Mouse (Mus musculus): ENCODE measurements at regions not wholly inside any gene's neighbourhood (a gene's known extent, or its start where the extent isn't known, plus 50 kb on each side); places are given as distances from the start of the nearest gene placed in this dataset.

DNA sequence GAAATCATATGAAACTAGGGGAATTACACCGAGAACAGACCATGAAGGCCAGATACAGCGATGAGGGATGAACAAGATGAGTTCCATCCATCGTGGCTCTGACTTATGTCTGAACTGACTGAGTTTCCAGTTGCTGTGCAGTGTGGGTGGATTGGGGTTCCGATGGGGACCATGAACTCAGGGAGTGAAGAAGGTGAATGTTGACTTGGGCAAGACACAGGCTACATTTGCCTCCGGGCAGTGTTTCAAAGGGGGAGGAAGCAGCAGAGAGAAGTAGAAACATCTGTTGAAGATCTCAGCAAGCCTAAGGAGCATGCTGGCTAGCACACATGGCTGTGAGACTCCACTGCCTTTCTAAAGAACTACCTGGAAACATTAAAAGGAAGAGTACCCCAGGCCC, 194.4 kb upstream of the Krr1 start:
- ATAC-seq = no peak
- in situ Hi-C loops (cut with MboI; ENCODE audit: low pct_unique_long_range_greater_than_20kb) = no loop called here
- ChIA-PET CTCF (interaction anchor here (0.8 to 1.3 kb wide), 2 partner anchors 11 to 19 kb away, joined by 3 read pairs; no protein-coding TSS in a partner anchor), POLR2A (interaction anchor here (0.6 kb wide), 1 partner anchor 40 kb away, joined by 3 read pairs; no protein-coding TSS in a partner anchor)
- TF ChIP-seq CTCF (IDR thresholded peaks at IDR 0.05) = no peak
- no peaks in the 10 kb centered on the region for H3K27me3 ChIP-seq
- DNase-seq (ENCODE audit: low read depth, low spot score) = no peak

DNA sequence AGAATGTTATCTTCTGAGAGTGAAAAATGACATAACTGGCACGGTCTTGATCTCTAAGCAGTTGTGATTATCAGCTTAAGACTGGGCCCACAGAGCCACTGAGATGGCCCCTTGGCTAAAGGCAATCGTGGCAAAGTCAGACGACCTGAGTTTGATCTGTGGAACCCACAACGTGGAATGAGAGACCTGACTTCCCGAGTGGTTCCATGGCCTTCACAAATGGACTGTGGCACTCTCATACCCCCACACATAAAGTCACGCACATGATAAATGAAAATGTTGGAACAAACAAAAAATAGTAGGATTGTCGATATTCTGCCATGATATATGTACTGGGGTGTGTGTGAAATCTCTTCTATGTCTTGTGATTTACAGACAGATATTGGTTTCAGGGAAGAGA, 192.5 kb upstream of the Krr1 start:
- DNase-seq (ENCODE audit: low read depth, low spot score) = no peak
- no peak for TF ChIP-seq CTCF (IDR thresholded peaks at IDR 0.05)
- ATAC-seq = no peak
- in situ Hi-C loops (cut with MboI; ENCODE audit: low pct_unique_long_range_greater_than_20kb) = no loop called here
- CTCF ChIA-PET = no interaction called here
- POLR2A ChIA-PET = no interaction called here
- H3K27me3 ChIP-seq = no peaks in the 10 kb centered on the region

DNA sequence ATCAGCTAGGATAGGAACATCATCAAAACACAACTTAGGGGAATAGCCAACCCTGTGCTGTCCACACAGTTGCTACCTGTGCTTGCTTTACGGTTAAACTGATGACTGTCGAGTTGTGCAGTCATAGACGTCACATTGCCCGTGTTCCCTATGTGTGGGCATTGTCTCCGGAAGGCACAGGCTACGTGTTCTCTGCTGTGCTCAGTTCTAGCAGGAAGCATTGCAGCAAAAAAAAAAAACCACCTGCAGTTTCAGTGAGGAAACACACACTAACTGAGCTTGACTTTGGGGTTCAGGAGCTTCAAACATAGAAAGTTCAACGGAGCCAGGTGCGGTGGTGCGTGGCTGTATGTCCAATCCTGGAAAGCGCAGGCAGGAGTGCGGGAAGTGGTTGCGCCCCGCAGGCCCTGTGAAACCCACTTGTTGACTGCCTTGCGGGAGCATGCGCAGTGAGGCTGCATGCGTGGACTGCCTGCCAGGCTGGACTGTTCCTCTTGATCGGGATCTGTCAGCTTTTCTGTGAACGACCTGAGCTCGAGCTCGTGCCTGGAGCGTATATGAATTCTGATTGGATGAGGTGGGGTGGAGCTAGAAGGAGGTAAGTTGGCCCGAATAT, 190.2 kb upstream of the Krr1 start:
- DNase-seq (ENCODE audit: low read depth, low spot score) = no peak
- ChIA-PET CTCF (interaction anchor here (1.3 to 1.8 kb wide), 2 partner anchors 8 to 12 kb away, joined by 3 to 5 read pairs; no protein-coding TSS in a partner anchor), POLR2A (no interaction called here)
- no peak for ATAC-seq
- H3K27me3 ChIP-seq = no peaks in the 10 kb centered on the region
- no peak for TF ChIP-seq CTCF (IDR thresholded peaks at IDR 0.05)
- in situ Hi-C loops (cut with MboI; ENCODE audit: low pct_unique_long_range_greater_than_20kb) = no loop called here

DNA sequence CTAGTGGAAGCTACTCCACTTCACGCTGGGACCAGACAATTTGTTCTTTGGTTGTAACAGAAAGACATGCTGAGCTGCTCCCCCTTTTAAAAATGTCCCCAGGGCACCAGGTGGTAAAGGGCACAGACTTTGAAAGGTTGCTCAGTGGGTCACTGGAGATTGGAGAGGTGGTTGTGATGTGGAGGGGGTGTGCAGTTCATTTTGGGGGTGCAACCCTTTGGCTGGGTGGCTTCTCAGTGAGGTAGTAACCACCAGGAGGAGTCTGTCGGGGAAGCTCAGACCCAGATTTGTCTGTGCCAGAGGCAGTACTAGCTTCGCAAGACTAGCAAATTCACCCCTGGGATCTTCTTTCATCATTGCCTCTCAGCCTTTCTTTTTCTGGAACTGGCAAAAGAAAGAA, 189.0 kb upstream of the Krr1 start:
- ChIA-PET POLR2A (interaction anchor here (0.6 kb wide), 1 partner anchor 83 kb away, joined by 3 read pairs; no protein-coding TSS in a partner anchor), CTCF (interaction anchor here (1.3 to 1.4 kb wide), 2 partner anchors 9 to 13 kb away, joined by 3 read pairs; no protein-coding TSS in a partner anchor)
- no peaks in the 10 kb centered on the region for H3K27me3 ChIP-seq
- no peak for TF ChIP-seq CTCF (IDR thresholded peaks at IDR 0.05)
- in situ Hi-C loops (cut with MboI; ENCODE audit: low pct_unique_long_range_greater_than_20kb) = no loop called here
- DNase-seq (ENCODE audit: low read depth, low spot score) = no peak
- ATAC-seq = no peak

DNA sequence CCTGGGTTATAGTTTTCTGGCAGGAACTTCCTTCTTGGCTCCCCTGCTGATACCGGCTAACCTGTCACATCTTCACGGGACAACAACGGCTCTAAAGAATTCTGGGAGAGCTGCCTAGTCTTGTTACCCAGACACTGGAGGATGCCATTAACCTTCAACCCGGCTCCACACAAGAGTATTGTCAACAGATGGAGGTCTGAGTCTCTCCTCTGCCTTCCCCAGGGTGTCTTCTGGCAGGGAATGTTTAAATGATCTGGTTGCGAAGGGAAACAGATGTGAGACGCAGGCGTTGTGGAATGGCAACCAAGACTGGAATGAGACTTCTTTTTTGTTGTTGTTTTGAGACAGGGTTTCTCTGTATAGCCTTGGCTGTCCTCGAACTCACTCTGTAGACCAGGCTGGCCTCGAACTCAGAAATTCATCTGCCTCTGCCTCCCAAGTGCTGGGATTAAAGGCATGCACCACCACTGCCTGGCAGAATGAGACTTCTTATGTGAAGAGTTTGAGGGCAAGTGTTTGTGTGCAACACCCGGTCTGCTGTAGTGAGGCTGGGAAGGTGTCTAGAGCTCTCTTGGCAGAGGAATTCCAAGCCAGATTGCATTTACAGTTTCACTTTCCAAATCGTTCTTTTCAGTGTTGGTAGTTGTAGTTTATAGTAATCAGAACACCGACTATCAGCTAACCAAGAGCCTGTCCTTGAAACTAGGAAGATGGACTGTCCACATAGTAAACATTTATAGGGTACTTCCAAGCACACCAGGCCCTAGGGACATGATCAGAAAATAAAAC, 188.2 kb upstream of the Krr1 start:
- DNase-seq (ENCODE audit: low read depth, low spot score) = no peak
- ATAC-seq = no peak
- in situ Hi-C loops (cut with MboI; ENCODE audit: low pct_unique_long_range_greater_than_20kb) = no loop called here
- ChIA-PET CTCF (interaction anchor here (1.4 kb wide), 1 partner anchor 12 kb away, joined by 3 read pairs; no protein-coding TSS in a partner anchor), POLR2A (no interaction called here)
- no peaks in the 10 kb centered on the region for H3K27me3 ChIP-seq
- no peak for TF ChIP-seq CTCF (IDR thresholded peaks at IDR 0.05)

DNA sequence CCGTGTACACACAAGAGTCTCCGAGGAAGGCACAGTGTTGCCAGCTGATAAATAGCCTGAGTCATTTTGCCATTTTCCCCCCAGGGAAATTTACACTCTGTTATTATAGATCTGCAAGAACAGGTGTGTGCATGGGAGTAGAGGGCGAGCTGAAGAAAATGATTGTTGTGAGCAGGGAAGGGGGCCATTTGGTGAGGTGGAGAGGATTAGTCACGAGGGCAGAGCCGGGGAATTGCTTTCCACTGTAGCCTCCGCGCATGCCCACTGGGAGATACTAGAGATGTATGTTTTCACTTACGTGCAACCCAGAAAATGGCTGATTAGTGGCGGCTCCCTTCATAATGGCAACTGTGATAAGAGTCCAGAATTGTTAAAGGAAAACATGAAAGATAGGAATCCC, 185.3 kb upstream of the Krr1 start:
- ChIA-PET POLR2A (no interaction called here), CTCF (no interaction called here)
- DNase-seq (ENCODE audit: low read depth, low spot score) (no peak), ATAC-seq (no peak)
- TF ChIP-seq CTCF (IDR thresholded peaks at IDR 0.05) = no peak
- H3K27me3 ChIP-seq = no peaks in the 10 kb centered on the region
- in situ Hi-C loops (cut with MboI; ENCODE audit: low pct_unique_long_range_greater_than_20kb) = no loop called here

DNA sequence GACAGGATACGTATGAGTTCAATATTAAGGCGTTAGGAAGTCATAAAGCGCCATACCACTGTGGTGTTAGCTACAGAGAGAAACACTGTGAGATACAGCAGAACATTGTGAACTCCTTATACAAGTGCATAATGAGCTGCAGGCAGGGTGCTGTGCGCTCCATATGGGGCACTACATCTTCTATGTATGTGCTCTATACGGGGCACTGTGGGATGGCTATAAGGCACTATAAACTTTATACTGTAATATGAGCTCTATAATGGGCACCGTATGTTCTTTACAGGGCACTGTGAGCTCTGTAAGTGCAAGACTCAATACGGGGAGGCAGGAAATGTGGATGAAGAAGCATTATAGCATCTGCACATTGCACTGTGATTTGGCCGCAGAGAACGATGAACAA, 183.2 kb upstream of the Krr1 start:
- ChIA-PET POLR2A (no interaction called here), CTCF (no interaction called here)
- no peaks in the 10 kb centered on the region for H3K27me3 ChIP-seq
- ATAC-seq (no peak), DNase-seq (ENCODE audit: low read depth, low spot score) (no peak)
- no peak for TF ChIP-seq CTCF (IDR thresholded peaks at IDR 0.05)
- in situ Hi-C loops (cut with MboI; ENCODE audit: low pct_unique_long_range_greater_than_20kb) = no loop called here

DNA sequence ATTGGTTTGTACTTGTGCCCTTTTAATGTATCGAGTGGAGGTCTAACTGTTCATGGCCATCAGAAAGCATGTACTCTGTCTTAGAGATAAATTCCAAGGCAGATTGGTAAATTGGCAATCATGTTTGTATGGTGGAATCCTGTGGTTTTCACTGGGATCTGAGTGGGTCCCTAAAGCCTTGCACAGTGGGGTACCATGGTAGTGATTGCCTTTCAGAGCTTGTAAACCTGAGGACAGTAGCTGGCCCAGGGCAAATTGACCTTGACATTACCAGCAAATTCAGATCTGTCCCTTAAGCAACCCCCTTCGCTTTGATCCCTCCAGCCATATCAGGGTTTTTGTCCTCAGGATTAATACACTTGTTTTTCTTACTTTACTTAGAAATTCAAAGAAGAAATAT, 181.6 kb upstream of the Krr1 start:
- ATAC-seq (no peak), DNase-seq (ENCODE audit: low read depth, low spot score) (no peak)
- H3K27me3 ChIP-seq = no peaks in the 10 kb centered on the region
- CTCF ChIA-PET = no interaction called here
- TF ChIP-seq CTCF (IDR thresholded peaks at IDR 0.05) = no peak
- in situ Hi-C loops (cut with MboI; ENCODE audit: low pct_unique_long_range_greater_than_20kb) = no loop called here
- POLR2A ChIA-PET = interaction anchor here (0.6 kb wide), 1 partner anchor 101 kb away, joined by 3 read pairs; no protein-coding TSS in a partner anchor

DNA sequence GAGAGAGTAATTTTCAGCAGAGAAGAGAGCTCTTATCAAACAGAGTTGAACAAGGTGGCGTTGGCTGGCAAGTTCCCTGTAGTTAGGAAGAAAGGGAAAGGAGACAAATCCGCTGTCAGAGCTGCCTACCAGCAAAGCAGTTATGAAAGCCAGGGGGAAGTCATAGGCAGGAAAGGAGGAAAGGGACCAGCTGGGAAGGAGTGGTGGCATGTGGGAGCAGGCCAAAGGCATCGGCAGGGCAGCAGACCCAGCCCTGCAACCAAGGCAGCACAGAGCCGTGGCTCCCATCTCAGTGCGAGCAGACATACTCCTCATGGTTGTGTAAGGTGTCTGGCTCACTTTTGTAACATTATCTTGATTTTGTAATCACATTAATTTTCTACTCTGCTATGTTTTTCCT, 177.4 kb upstream of the Krr1 start:
- H3K27me3 ChIP-seq = no peaks in the 10 kb centered on the region
- ChIA-PET POLR2A (no interaction called here), CTCF (interaction anchor here (0.7 to 1.5 kb wide), 3 partner anchors 9 to 88 kb away, joined by 3 to 5 read pairs (median 3); no protein-coding TSS in a partner anchor)
- in situ Hi-C loops (cut with MboI; ENCODE audit: low pct_unique_long_range_greater_than_20kb) = no loop called here
- no peak for TF ChIP-seq CTCF (IDR thresholded peaks at IDR 0.05)
- ATAC-seq = no peak
- no peak for DNase-seq (ENCODE audit: low read depth, low spot score)

DNA sequence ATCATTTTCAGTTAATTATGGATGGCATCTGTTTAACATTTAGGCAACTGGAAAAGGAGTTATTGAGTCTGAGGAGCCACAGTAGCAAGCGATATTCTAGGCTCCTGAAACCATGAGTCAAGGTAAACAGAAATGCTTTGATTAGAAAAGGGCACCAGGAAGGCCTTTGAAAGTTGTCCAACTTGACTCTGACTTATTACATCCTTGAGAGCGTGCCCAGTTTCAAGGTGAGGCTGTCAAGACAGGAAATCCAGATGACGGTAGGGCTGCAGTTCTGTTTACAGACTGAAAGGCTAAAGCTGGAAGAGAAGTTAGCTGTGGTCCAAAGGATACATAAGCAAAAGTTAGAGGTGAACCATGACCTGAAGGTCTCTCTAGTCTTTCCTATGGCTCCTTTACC, 176.7 kb upstream of the Krr1 start:
- ATAC-seq = no peak
- in situ Hi-C loops (cut with MboI; ENCODE audit: low pct_unique_long_range_greater_than_20kb) = no loop called here
- no peaks in the 10 kb centered on the region for H3K27me3 ChIP-seq
- no peak for DNase-seq (ENCODE audit: low read depth, low spot score)
- ChIA-PET CTCF (interaction anchor here (1.0 to 1.5 kb wide), 2 partner anchors 8 to 12 kb away, joined by 3 read pairs; no protein-coding TSS in a partner anchor), POLR2A (no interaction called here)
- TF ChIP-seq CTCF (IDR thresholded peaks at IDR 0.05) = no peak

DNA sequence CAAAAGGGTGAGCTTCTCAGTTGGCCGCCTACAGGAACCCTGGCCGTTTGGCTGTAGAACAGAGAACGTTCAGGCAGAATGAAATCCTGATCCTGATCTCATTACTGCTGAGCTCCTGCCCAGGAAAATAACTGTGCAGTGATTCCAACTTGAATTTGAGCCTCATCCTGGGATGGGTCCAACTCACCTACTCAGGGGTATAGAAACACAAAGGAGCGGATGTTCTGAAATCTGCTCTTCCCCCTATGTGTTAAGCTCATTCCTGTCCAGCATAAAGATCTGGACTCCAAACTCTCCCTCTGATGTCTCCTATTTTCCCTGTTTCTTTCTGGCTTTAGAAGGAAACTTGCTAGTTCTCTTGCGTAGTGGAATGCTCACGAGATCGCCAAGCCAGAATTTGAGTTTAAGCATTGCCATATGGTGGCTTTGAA, 173.6 kb upstream of the Krr1 start:
- no peak for TF ChIP-seq CTCF (IDR thresholded peaks at IDR 0.05)
- ChIA-PET CTCF (no interaction called here), POLR2A (no interaction called here)
- H3K27me3 ChIP-seq = no peaks in the 10 kb centered on the region
- no peak for ATAC-seq
- in situ Hi-C loops (cut with MboI; ENCODE audit: low pct_unique_long_range_greater_than_20kb) = no loop called here
- no peak for DNase-seq (ENCODE audit: low read depth, low spot score)
